In genomic region chr6:35462484-35462883, GRCm38 (mm10) we compare ENCODE assay signal across 22 mouse cellular contexts.
DNase-seq lines count a peak whose midpoint lies in the region; ATAC-seq lines count a peak whose summit lies in the region.
"Had no signal": no experiment of that assay in that cellular context is flagged by ENCODE, and none has a peak within 500 bp of the region (broad histone marks: within the 10 kb centered on the region; RNA-seq: fewer than 3 reads in every experiment).

No protein-coding gene starts in this region.

- H3K36me3 ChIP-seq in midbrain, embryonic 16.5 days (ENCODE audit: control insufficient read depth, insufficient read depth, low read length), result no peaks in the 10 kb centered on the region
- H3K36me3 ChIP-seq: embryonic facial prominence, embryonic 12.5 days; hindbrain, embryonic 13.5 days; intestine, embryonic 15.5 days; limb, embryonic 12.5 days; liver, embryonic 12.5 days; midbrain, embryonic 10.5 days had no signal

- no peaks in the 10 kb centered on the region for H3K27me3 ChIP-seq in midbrain, embryonic 16.5 days (ENCODE audit: control insufficient read depth, insufficient read depth, low read depth, low read length)
- H3K27me3 ChIP-seq: embryonic facial prominence, embryonic 12.5 days; forebrain, embryonic 13.5 days; hindbrain, embryonic 13.5 days; intestine, embryonic 15.5 days; limb, embryonic 12.5 days; liver, embryonic 12.5 days had no signal

- no peak overlapping the region for H3K9ac ChIP-seq in midbrain, embryonic 16.5 days (ENCODE audit: low read depth, low read length)
- H3K9ac ChIP-seq: embryonic facial prominence, embryonic 12.5 days; forebrain, embryonic 13.5 days; hindbrain, embryonic 13.5 days; intestine, embryonic 15.5 days; limb, embryonic 12.5 days; liver, embryonic 12.5 days had no signal

- H3K4me3 ChIP-seq in midbrain, embryonic 16.5 days (ENCODE audit: low read depth, low read length), result no peak overlapping the region
- H3K4me3 ChIP-seq: embryonic facial prominence, embryonic 12.5 days; erythroblast, embryonic 14.5 days; forebrain, embryonic 13.5 days; heart, adult 2 months; hindbrain, embryonic 13.5 days; intestine, embryonic 15.5 days; limb, embryonic 12.5 days; liver, embryonic 12.5 days; midbrain, embryonic 10.5 days had no signal

- ATAC-seq in inflammation-experienced regulatory T-cells, adult 6 months, result peak; percentile 71
- ATAC-seq in midbrain, embryonic 16.5 days, result no peak
- ATAC-seq: forebrain, embryonic 13.5 days; intestine, embryonic 15.5 days; liver, embryonic 12.5 days had no signal

- no peaks in the 10 kb centered on the region for H3K4me1 ChIP-seq in midbrain, embryonic 16.5 days (ENCODE audit: control insufficient read depth, insufficient read depth, low read length)
- H3K4me1 ChIP-seq: embryonic facial prominence, embryonic 12.5 days; forebrain, embryonic 13.5 days; hindbrain, embryonic 13.5 days; intestine, embryonic 15.5 days; limb, embryonic 12.5 days; liver, embryonic 12.5 days; midbrain, embryonic 10.5 days had no signal

- peak; percentile 52 for DNase-seq in thymus, postnatal 0 days (ENCODE audit: low spot score)
- DNase-seq in thymus, adult 18-20 months, result no peak
- peak; percentile 3 for DNase-seq in MEL-GATA-1-ER (ENCODE audit: extremely low read depth, low read depth)
- no peak for DNase-seq in urinary bladder, adult 2 months (ENCODE audit: low spot score)
- no peak for DNase-seq in embryo, embryonic 10.5 days (ENCODE audit: low spot score)
- no peak for DNase-seq in kidney, postnatal 36 days
- DNase-seq: adrenal gland, adult 2 months; cerebellum, adult 8-10 months; gastrocnemius, postnatal 14 days; heart, adult 2 months; kidney, postnatal 4 days; lung, adult 2 months had no signal

- H3K9me3 ChIP-seq in midbrain, embryonic 16.5 days (replicated peaks; ENCODE audit: control insufficient read depth, low read length, poor library complexity, severe bottlenecking), result no peaks in the 10 kb centered on the region
- H3K9me3 ChIP-seq: embryonic facial prominence, embryonic 12.5 days; forebrain, embryonic 13.5 days; intestine, embryonic 15.5 days; limb, embryonic 12.5 days; liver, embryonic 12.5 days; midbrain, embryonic 10.5 days had no signal

- H3K4me2 ChIP-seq in midbrain, embryonic 16.5 days (ENCODE audit: low read length), result no peak overlapping the region
- H3K4me2 ChIP-seq: embryonic facial prominence, embryonic 12.5 days; forebrain, embryonic 13.5 days; hindbrain, embryonic 13.5 days; intestine, embryonic 15.5 days; limb, embryonic 12.5 days; liver, embryonic 12.5 days had no signal

- WGBS in midbrain, embryonic 16.5 days, result 96% methylated on average over 1 of the region's 1 CpGs

- no peak overlapping the region for H3K27ac ChIP-seq in midbrain, embryonic 16.5 days (ENCODE audit: low read length)
- H3K27ac ChIP-seq: embryonic facial prominence, embryonic 12.5 days; forebrain, embryonic 13.5 days; heart, adult 2 months; hindbrain, embryonic 13.5 days; intestine, embryonic 15.5 days; limb, embryonic 12.5 days; liver, embryonic 12.5 days; midbrain, embryonic 10.5 days had no signal

Comparison
In these comparisons a context has a peak if more than half of its experiments do, and no peak if none do; other contexts are left out.
1. DNase-seq: peak in thymus, postnatal 0 days (single experiment) and MEL-GATA-1-ER (single experiment); none in thymus, adult 18-20 months (0 of 2), urinary bladder, adult 2 months (single experiment), embryo, embryonic 10.5 days (single experiment) and kidney, postnatal 36 days (0 of 2).